Mouse (Mus musculus) forebrain, embryonic 13.5 days (tissue): ENCODE data around the gene 5730480H06Rik. TPM values are rescaled to one million over a fixed set of nuclear protein-coding genes. Genes with fewer than 3 reads are reported as not detected.

Experiments
- ATAC-seq: fragments of 200-750 bp; cut with Nextera tagmentation; 2 replicates; pipeline ENCODE4 v1.8.0; 2017
- H3K27ac ChIP-seq: fragments of 300-500 bp; sonication (generic); 2 replicates; pipeline ENCODE4 v1.5.1; 2015; ENCODE audit warnings: inconsistent platforms, mild to moderate bottlenecking, moderate library complexity
- H3K27me3 ChIP-seq: fragments of 300-500 bp; sonication (generic); 2 replicates; pipeline ENCODE4 v1.6.1; 2015; ENCODE audit warnings: mild to moderate bottlenecking, inconsistent platforms
- H3K36me3 ChIP-seq: fragments of 300-500 bp; sonication (generic); 2 replicates; pipeline ENCODE4 v1.6.1; 2015; ENCODE audit warnings: mild to moderate bottlenecking, inconsistent platforms; ENCODE audit not compliant: poor library complexity, severe bottlenecking
- H3K4me1 ChIP-seq: fragments of 300-500 bp; sonication (generic); 2 replicates; pipeline ENCODE4 v1.6.1; 2015; ENCODE audit warnings: inconsistent platforms
- H3K4me2 ChIP-seq: fragments of 300-500 bp; sonication (generic); 2 replicates; pipeline ENCODE4 v1.6.1; 2015; ENCODE audit warnings: inconsistent platforms, mild to moderate bottlenecking, moderate library complexity
- H3K4me3 ChIP-seq: fragments of 300-500 bp; sonication (generic); 2 replicates; pipeline ENCODE4 v1.5.1; 2015; ENCODE audit warnings: mild to moderate bottlenecking, inconsistent platforms
- H3K9ac ChIP-seq: fragments of 300-500 bp; sonication (generic); 2 replicates; pipeline ENCODE4 v1.6.1; 2015; ENCODE audit warnings: mild to moderate bottlenecking, inconsistent platforms
- H3K9me3 ChIP-seq: fragments of 300-500 bp; sonication (generic); replicated peaks from 2 replicates; pipeline ENCODE4 v1.6.1; 2016; ENCODE audit warnings: inconsistent platforms
- WGBS: fragments of 180-500 bp; shearing (Covaris S2); methylation state at CpG from one replicate; pipeline ENCODE4 v1.1.7; 2015; 5-methylcytosine and 5-hydroxymethylcytosine counted together
- polyA plus RNA-seq: library from polyadenylated mRNA; unstranded; fragments of >200 nt; fragmentation: Nextera tagmentation; extraction: Ambion mirVana; gene quantifications from 2 replicates; pipeline ENCODE4 v1.2.1, GENCODE M21; 2015

Gene 5730480H06Rik
- polyA plus RNA-seq, 1 experiment from 2014 or later: 21.5 TPM

GRCm38 (mm10) chr5:48345983-48346648 is 18.4 kb downstream of the 5730480H06Rik start:
- H3K4me2 ChIP-seq: no peak overlapping the region
- 93% methylated on average over 2 of the region's 2 CpGs for WGBS
- ATAC-seq: peak; percentile 19; the same call in 1 of the 2 replicates

GRCm38 (mm10) chr5:48349309-48349708 is 21.6 kb downstream of the 5730480H06Rik start:
- H3K4me2 ChIP-seq: no peak overlapping the region
- H3K9me3 ChIP-seq: no peaks in the 10 kb centered on the region
- H3K36me3 ChIP-seq: no peaks in the 10 kb centered on the region
- ATAC-seq: no peak
- H3K9ac ChIP-seq: no peak overlapping the region
- H3K4me1 ChIP-seq: no peaks in the 10 kb centered on the region
- no peaks in the 10 kb centered on the region for H3K27me3 ChIP-seq
- H3K27ac ChIP-seq: no peak overlapping the region
- H3K4me3 ChIP-seq: no peak overlapping the region
- 86% methylated on average over 1 of the region's 1 CpGs for WGBS

More at GRCm38 (mm10) chr5:48345983-48346648, 18.4 kb downstream of the 5730480H06Rik start:
- no peak overlapping the region for H3K9ac ChIP-seq
- no peaks in the 10 kb centered on the region for H3K9me3 ChIP-seq
- no peaks in the 10 kb centered on the region for H3K4me1 ChIP-seq
- H3K4me3 ChIP-seq: no peak overlapping the region
- H3K27ac ChIP-seq: no peak overlapping the region
- H3K27me3 ChIP-seq: no peaks in the 10 kb centered on the region
- H3K36me3 ChIP-seq: no peaks in the 10 kb centered on the region

GRCm38 (mm10) chr5:48371890-48372766 is 44.4 kb downstream of the 5730480H06Rik start:
- ATAC-seq: peak; percentile 100
- WGBS: under 1% methylated on average over 44 of the region's 44 CpGs
- peaks cover 8% of the 10 kb centered on the region for H3K4me1 ChIP-seq
- peak overlapping the region; percentile 94 for H3K4me3 ChIP-seq
- H3K27me3 ChIP-seq: 0 out of 2 replicates have a peak, but pooled peaks cover 3% of the 10 kb centered on the region
- H3K4me2 ChIP-seq: peak overlapping the region; percentile 63
- no peaks in the 10 kb centered on the region for H3K9me3 ChIP-seq
- H3K9ac ChIP-seq: peak overlapping the region; percentile 81
- no peak overlapping the region; the same call in 1 of the 2 replicates for H3K27ac ChIP-seq
- H3K36me3 ChIP-seq: peaks cover 18% of the 10 kb centered on the region

- no peak for ATAC-seq
- no peak overlapping the region for H3K4me3 ChIP-seq
- no peak overlapping the region for H3K27ac ChIP-seq
- H3K9ac ChIP-seq: no peak overlapping the region
- peaks cover 10% of the 10 kb centered on the region; the same call in 1 of the 2 replicates for H3K36me3 ChIP-seq
- no peaks in the 10 kb centered on the region for H3K4me1 ChIP-seq
- H3K9me3 ChIP-seq: no peaks in the 10 kb centered on the region
- 88% methylated on average over 3 of the region's 3 CpGs for WGBS
- no peaks in the 10 kb centered on the region for H3K27me3 ChIP-seq
- no peak overlapping the region for H3K4me2 ChIP-seq
These were observed 74.7 kb downstream of the 5730480H06Rik start for GRCm38 (mm10) chr5:48402497-48402896.

- Histone ChIP-seq H3K36me3 (no peaks in the 10 kb centered on the region), H3K27me3 (no peaks in the 10 kb centered on the region), H3K4me2 (no peak overlapping the region), H3K27ac (no peak overlapping the region), H3K4me3 (no peak overlapping the region), H3K4me1 (no peaks in the 10 kb centered on the region), H3K9me3 (no peaks in the 10 kb centered on the region), H3K9ac (no peak overlapping the region)
- 86% methylated on average over 4 of the region's 4 CpGs for WGBS
- no peak for ATAC-seq
These were observed 80.5 kb downstream of the 5730480H06Rik start for GRCm38 (mm10) chr5:48408276-48408675.

- Histone ChIP-seq H3K9ac (no peak overlapping the region), H3K27me3 (no peaks in the 10 kb centered on the region), H3K36me3 (no peaks in the 10 kb centered on the region), H3K4me3 (no peak overlapping the region), H3K27ac (no peak overlapping the region), H3K4me2 (no peak overlapping the region), H3K4me1 (no peaks in the 10 kb centered on the region), H3K9me3 (no peaks in the 10 kb centered on the region)
- no peak for ATAC-seq
- WGBS: 71% methylated on average over 5 of the region's 5 CpGs
These were observed 82.6 kb downstream of the 5730480H06Rik start for GRCm38 (mm10) chr5:48410348-48410747.

GRCm38 (mm10) chr5:48411462-48411861 is 83.7 kb downstream of the 5730480H06Rik start:
- Histone ChIP-seq H3K27ac (no peak overlapping the region), H3K4me2 (no peak overlapping the region), H3K27me3 (no peaks in the 10 kb centered on the region), H3K9ac (no peak overlapping the region), H3K36me3 (no peaks in the 10 kb centered on the region), H3K4me3 (no peak overlapping the region), H3K4me1 (no peaks in the 10 kb centered on the region), H3K9me3 (no peaks in the 10 kb centered on the region)
- 88% methylated on average over 4 of the region's 4 CpGs for WGBS
- no peak for ATAC-seq

- no peaks in the 10 kb centered on the region for H3K4me1 ChIP-seq
- no peak for ATAC-seq
- WGBS: 96% methylated on average over 4 of the region's 4 CpGs
These were observed 84.5 kb downstream of the 5730480H06Rik start for GRCm38 (mm10) chr5:48412261-48412660.

GRCm38 (mm10) chr5:48419741-48420140 is 92.0 kb downstream of the 5730480H06Rik start:
- H3K4me1 ChIP-seq: no peaks in the 10 kb centered on the region
- ATAC-seq: no peak
- H3K27me3 ChIP-seq: no peaks in the 10 kb centered on the region
- no peak overlapping the region for H3K4me2 ChIP-seq
- no peak overlapping the region for H3K9ac ChIP-seq
- H3K4me3 ChIP-seq: no peak overlapping the region
- no peak overlapping the region for H3K27ac ChIP-seq
- no peaks in the 10 kb centered on the region for H3K9me3 ChIP-seq
- 91% methylated on average over 2 of the region's 2 CpGs for WGBS
- no peaks in the 10 kb centered on the region for H3K36me3 ChIP-seq

More at GRCm38 (mm10) chr5:48412261-48412660, 84.5 kb downstream of the 5730480H06Rik start:
- no peak overlapping the region for H3K4me2 ChIP-seq
- no peak overlapping the region for H3K9ac ChIP-seq
- no peaks in the 10 kb centered on the region for H3K27me3 ChIP-seq
- H3K27ac ChIP-seq: no peak overlapping the region
- H3K9me3 ChIP-seq: no peaks in the 10 kb centered on the region
- no peaks in the 10 kb centered on the region for H3K36me3 ChIP-seq
- H3K4me3 ChIP-seq: no peak overlapping the region

- H3K27me3 ChIP-seq: no peaks in the 10 kb centered on the region
- WGBS: 91% methylated on average over 1 of the region's 1 CpGs
- no peak for ATAC-seq
- H3K27ac ChIP-seq: no peak overlapping the region
- H3K4me3 ChIP-seq: no peak overlapping the region
- H3K4me1 ChIP-seq: no peaks in the 10 kb centered on the region
- no peaks in the 10 kb centered on the region for H3K9me3 ChIP-seq
- H3K9ac ChIP-seq: no peak overlapping the region
- H3K4me2 ChIP-seq: no peak overlapping the region
- H3K36me3 ChIP-seq: no peaks in the 10 kb centered on the region
These were observed 94.2 kb downstream of the 5730480H06Rik start for GRCm38 (mm10) chr5:48421957-48422356.

GRCm38 (mm10) chr5:48430459-48430858 is 102.7 kb downstream of the 5730480H06Rik start:
- no peak overlapping the region for H3K4me2 ChIP-seq
- H3K27me3 ChIP-seq: no peaks in the 10 kb centered on the region
- no peaks in the 10 kb centered on the region for H3K36me3 ChIP-seq
- H3K4me1 ChIP-seq: no peaks in the 10 kb centered on the region
- H3K27ac ChIP-seq: no peak overlapping the region
- ATAC-seq: peak; percentile 63
- no peak overlapping the region for H3K9ac ChIP-seq
- H3K4me3 ChIP-seq: no peak overlapping the region
- no peaks in the 10 kb centered on the region for H3K9me3 ChIP-seq

- Histone ChIP-seq H3K4me3 (no peak overlapping the region), H3K27me3 (no peaks in the 10 kb centered on the region), H3K36me3 (no peaks in the 10 kb centered on the region), H3K4me1 (no peaks in the 10 kb centered on the region), H3K27ac (no peak overlapping the region), H3K9ac (no peak overlapping the region), H3K4me2 (no peak overlapping the region), H3K9me3 (no peaks in the 10 kb centered on the region)
- no peak for ATAC-seq
- 73% methylated on average over 1 of the region's 1 CpGs for WGBS
These were observed 121.1 kb downstream of the 5730480H06Rik start for GRCm38 (mm10) chr5:48448888-48449287.
